Mouse (Mus musculus): ENCODE measurements around the gene Gins2. TPM values are rescaled to one million over a fixed set of nuclear protein-coding genes. Genes with fewer than 3 reads are reported as not detected.

The Gins2 gene
- polyA plus RNA-seq, 1 experiment from 2014 or later: 109 TPM

- no peak overlapping the region for H3K9ac ChIP-seq
- no peak for ATAC-seq (ENCODE audit: insufficient number of reproducible peaks, insufficient read depth, low FRiP score, low TSS enrichment)
- H3K9me3 ChIP-seq: no peaks in the 10 kb centered on the region
- H3K4me3 ChIP-seq: no peak overlapping the region
- H3K27me3 ChIP-seq: no peaks in the 10 kb centered on the region
- peaks cover 84% of the 10 kb centered on the region for H3K4me1 ChIP-seq
- WGBS: 79% methylated on average over 3 of the region's 3 CpGs
- H3K4me2 ChIP-seq (replicated peaks): no peak overlapping the region
- 0 out of 2 replicates have a peak, but pooled peaks cover 5% of the 10 kb centered on the region for H3K36me3 ChIP-seq
- H3K27ac ChIP-seq: no peak overlapping the region
Measured at GRCm38 (mm10) chr8:120551677-120551980, 37.5 kb downstream of the Gins2 start.

- peak overlapping the region; percentile 77; the same call in 1 of the 2 replicates for H3K27ac ChIP-seq
- 71% methylated on average over 11 of the region's 11 CpGs for WGBS
- H3K4me1 ChIP-seq: peaks cover 81% of the 10 kb centered on the region
- H3K9ac ChIP-seq: no peak overlapping the region
- no peaks in the 10 kb centered on the region for H3K9me3 ChIP-seq
- H3K36me3 ChIP-seq: 0 out of 2 replicates have a peak, but pooled peaks cover 5% of the 10 kb centered on the region
- no peak for ATAC-seq (ENCODE audit: insufficient number of reproducible peaks, insufficient read depth, low FRiP score, low TSS enrichment)
- H3K4me3 ChIP-seq: no peak overlapping the region
- no peak overlapping the region for H3K4me2 ChIP-seq (replicated peaks)
- no peaks in the 10 kb centered on the region for H3K27me3 ChIP-seq
Measured at GRCm38 (mm10) chr8:120550937-120551676, 38.0 kb downstream of the Gins2 start.

GRCm38 (mm10) chr8:120550430-120550829, 38.7 kb downstream of the Gins2 start:
- Histone ChIP-seq H3K27ac (peak overlapping the region; percentile 77), H3K9me3 (no peaks in the 10 kb centered on the region), H3K36me3 (0 out of 2 replicates have a peak, but pooled peaks cover 5% of the 10 kb centered on the region), H3K9ac (no peak overlapping the region), H3K4me2 (replicated peaks) (peak overlapping the region; percentile 44; the same call in 1 of the 2 replicates), H3K27me3 (no peaks in the 10 kb centered on the region), H3K4me1 (peaks cover 80% of the 10 kb centered on the region), H3K4me3 (no peak overlapping the region)
- no peak for ATAC-seq (ENCODE audit: insufficient number of reproducible peaks, insufficient read depth, low FRiP score, low TSS enrichment)
- WGBS: 16% methylated on average over 12 of the region's 12 CpGs

- peak overlapping the region; percentile 8; the same call in 1 of the 2 replicates for H3K9ac ChIP-seq
- H3K9me3 ChIP-seq: no peaks in the 10 kb centered on the region
- no peaks in the 10 kb centered on the region for H3K27me3 ChIP-seq
- H3K27ac ChIP-seq: peak overlapping the region; percentile 77
- H3K36me3 ChIP-seq: 0 out of 2 replicates have a peak, but pooled peaks cover 5% of the 10 kb centered on the region
- H3K4me1 ChIP-seq: peaks cover 77% of the 10 kb centered on the region
- 9% methylated on average over 11 of the region's 11 CpGs for WGBS
- peak overlapping the region; percentile 44 for H3K4me2 ChIP-seq (replicated peaks)
- 0 out of 2 replicates have a peak overlapping the region, but pooled peaks have one; percentile 12 for H3K4me3 ChIP-seq
- ATAC-seq (ENCODE audit: insufficient number of reproducible peaks, insufficient read depth, low FRiP score, low TSS enrichment): 0 out of 2 replicates have a peak, but pooled peaks have one; percentile 42
Measured at GRCm38 (mm10) chr8:120549922-120550321, 39.2 kb downstream of the Gins2 start.

GRCm38 (mm10) chr8:120549321-120549921, 39.7 kb downstream of the Gins2 start:
- peaks cover 73% of the 10 kb centered on the region for H3K4me1 ChIP-seq
- peak; percentile 37; the same call in 1 of the 2 replicates for ATAC-seq (ENCODE audit: insufficient number of reproducible peaks, insufficient read depth, low FRiP score, low TSS enrichment)
- peak overlapping the region; percentile 44 for H3K4me2 ChIP-seq (replicated peaks)
- 5% methylated on average over 25 of the region's 25 CpGs for WGBS
- no peaks in the 10 kb centered on the region for H3K9me3 ChIP-seq
- H3K27me3 ChIP-seq: no peaks in the 10 kb centered on the region
- H3K36me3 ChIP-seq: 0 out of 2 replicates have a peak, but pooled peaks cover 5% of the 10 kb centered on the region
- H3K4me3 ChIP-seq: 0 out of 2 replicates have a peak overlapping the region, but pooled peaks have one; percentile 12
- H3K9ac ChIP-seq: peak overlapping the region; percentile 8; the same call in 1 of the 2 replicates
- H3K27ac ChIP-seq: peak overlapping the region; percentile 77

GRCm38 (mm10) chr8:120548313-120548761, 40.8 kb downstream of the Gins2 start:
- H3K9me3 ChIP-seq: no peaks in the 10 kb centered on the region
- 46% methylated on average over 16 of the region's 16 CpGs for WGBS
- no peak overlapping the region for H3K4me3 ChIP-seq
- H3K36me3 ChIP-seq: no peaks in the 10 kb centered on the region
- peaks cover 76% of the 10 kb centered on the region for H3K4me1 ChIP-seq
- no peak overlapping the region for H3K4me2 ChIP-seq (replicated peaks)
- no peak overlapping the region for H3K27ac ChIP-seq
- no peaks in the 10 kb centered on the region for H3K27me3 ChIP-seq
- no peak for ATAC-seq (ENCODE audit: insufficient number of reproducible peaks, insufficient read depth, low FRiP score, low TSS enrichment)
- peak overlapping the region; percentile 1; the same call in 1 of the 2 replicates for H3K9ac ChIP-seq

GRCm38 (mm10) chr8:120547562-120547961, 41.5 kb downstream of the Gins2 start:
- Histone ChIP-seq H3K4me3 (no peak overlapping the region), H3K9me3 (no peaks in the 10 kb centered on the region), H3K9ac (no peak overlapping the region; the same call in 1 of the 2 replicates), H3K4me1 (peaks cover 82% of the 10 kb centered on the region), H3K27me3 (no peaks in the 10 kb centered on the region), H3K36me3 (no peaks in the 10 kb centered on the region), H3K4me2 (replicated peaks) (no peak overlapping the region), H3K27ac (no peak overlapping the region)
- WGBS: 50% methylated on average over 9 of the region's 9 CpGs
- no peak for ATAC-seq (ENCODE audit: insufficient number of reproducible peaks, insufficient read depth, low FRiP score, low TSS enrichment)

GRCm38 (mm10) chr8:120544155-120544554, 44.9 kb downstream of the Gins2 start:
- no peaks in the 10 kb centered on the region for H3K27me3 ChIP-seq
- no peaks in the 10 kb centered on the region for H3K36me3 ChIP-seq
- H3K9me3 ChIP-seq: no peaks in the 10 kb centered on the region
- H3K4me3 ChIP-seq: no peak overlapping the region
- peaks cover 73% of the 10 kb centered on the region for H3K4me1 ChIP-seq
- H3K4me2 ChIP-seq (replicated peaks): no peak overlapping the region
- WGBS: 73% methylated on average over 5 of the region's 5 CpGs
- no peak for ATAC-seq (ENCODE audit: insufficient number of reproducible peaks, insufficient read depth, low FRiP score, low TSS enrichment)
- no peak overlapping the region for H3K27ac ChIP-seq
- no peak overlapping the region for H3K9ac ChIP-seq

- ATAC-seq (ENCODE audit: insufficient number of reproducible peaks, insufficient read depth, low FRiP score, low TSS enrichment): no peak
- Histone ChIP-seq H3K9ac (no peak overlapping the region), H3K4me3 (no peak overlapping the region), H3K9me3 (no peaks in the 10 kb centered on the region), H3K4me2 (replicated peaks) (no peak overlapping the region), H3K4me1 (peaks cover 73% of the 10 kb centered on the region), H3K27ac (no peak overlapping the region), H3K27me3 (no peaks in the 10 kb centered on the region), H3K36me3 (no peaks in the 10 kb centered on the region)
- 61% methylated on average over 8 of the region's 8 CpGs for WGBS
Measured at GRCm38 (mm10) chr8:120543416-120544055, 45.6 kb downstream of the Gins2 start.

GRCm38 (mm10) chr8:120542995-120543394, 46.1 kb downstream of the Gins2 start:
- ATAC-seq (ENCODE audit: insufficient number of reproducible peaks, insufficient read depth, low FRiP score, low TSS enrichment): no peak
- no peak overlapping the region for H3K4me2 ChIP-seq (replicated peaks)
- 27% methylated on average over 13 of the region's 13 CpGs for WGBS
- no peaks in the 10 kb centered on the region for H3K36me3 ChIP-seq
- H3K27ac ChIP-seq: no peak overlapping the region
- H3K9ac ChIP-seq: no peak overlapping the region
- H3K27me3 ChIP-seq: no peaks in the 10 kb centered on the region
- no peaks in the 10 kb centered on the region for H3K9me3 ChIP-seq
- no peak overlapping the region for H3K4me3 ChIP-seq
- peaks cover 73% of the 10 kb centered on the region for H3K4me1 ChIP-seq

- 21% methylated on average over 23 of the region's 23 CpGs for WGBS
- H3K9me3 ChIP-seq: no peaks in the 10 kb centered on the region
- H3K36me3 ChIP-seq: no peaks in the 10 kb centered on the region
- peak overlapping the region; percentile 88 for H3K27ac ChIP-seq
- H3K4me2 ChIP-seq (replicated peaks): peak overlapping the region; percentile 90
- no peak for ATAC-seq (ENCODE audit: insufficient number of reproducible peaks, insufficient read depth, low FRiP score, low TSS enrichment)
- peak overlapping the region; percentile 21; the same call in 1 of the 2 replicates for H3K9ac ChIP-seq
- H3K4me3 ChIP-seq: peak overlapping the region; percentile 62; the same call in 1 of the 2 replicates
- H3K4me1 ChIP-seq: peaks cover 72% of the 10 kb centered on the region
- H3K27me3 ChIP-seq: 0 out of 2 replicates have a peak, but pooled peaks cover 5% of the 10 kb centered on the region
Measured at GRCm38 (mm10) chr8:120539775-120540625, 49.1 kb downstream of the Gins2 start.
